Mouse (Mus musculus): ENCODE measurements around the gene Pmpca.
A peak's percentile ranks its signal among the peaks of the same experiment; 100 is the strongest.

Gene Pmpca

GRCm38 (mm10) chr2:26429851-26430250 is 40.7 kb downstream of the Pmpca start:
- DNase-seq (ENCODE audit: low read depth, low spot score), result no peak

- DNase-seq (ENCODE audit: low read depth, low spot score), result no peak
These were observed 45.8 kb downstream of the Pmpca start for GRCm38 (mm10) chr2:26434791-26435572.

GRCm38 (mm10) chr2:26437221-26437620 is 48.1 kb downstream of the Pmpca start:
- DNase-seq (ENCODE audit: low read depth, low spot score), result no peak

GRCm38 (mm10) chr2:26438373-26438772 is 49.2 kb downstream of the Pmpca start:
- DNase-seq (ENCODE audit: low read depth, low spot score), result no peak

- DNase-seq (ENCODE audit: low read depth, low spot score), result no peak
These were observed 50.5 kb downstream of the Pmpca start for GRCm38 (mm10) chr2:26439671-26440070.

- DNase-seq (ENCODE audit: low read depth, low spot score), result no peak
These were observed 52.1 kb downstream of the Pmpca start for GRCm38 (mm10) chr2:26441261-26441660.

GRCm38 (mm10) chr2:26441688-26442087 is 52.5 kb downstream of the Pmpca start:
- DNase-seq (ENCODE audit: low read depth, low spot score), result no peak

- DNase-seq (ENCODE audit: low read depth, low spot score), result no peak
These were observed 53.7 kb downstream of the Pmpca start for GRCm38 (mm10) chr2:26442843-26443242.

GRCm38 (mm10) chr2:26443876-26444275 is 54.7 kb downstream of the Pmpca start:
- DNase-seq (ENCODE audit: low read depth, low spot score), result no peak

GRCm38 (mm10) chr2:26444368-26444767 is 55.2 kb downstream of the Pmpca start:
- DNase-seq (ENCODE audit: low read depth, low spot score), result no peak

- DNase-seq (ENCODE audit: low read depth, low spot score), result peak; percentile 100
These were observed 56.0 kb downstream of the Pmpca start, which contains the start of gene Sec16a for GRCm38 (mm10) chr2:26444946-26445665. Sec16a (minus strand) TSS chr2:26445216.

GRCm38 (mm10) chr2:26445666-26446445 is 56.7 kb downstream of the Pmpca start:
- DNase-seq (ENCODE audit: low read depth, low spot score), result no peak

- no peak for DNase-seq (ENCODE audit: low read depth, low spot score)
These were observed 57.5 kb downstream of the Pmpca start for GRCm38 (mm10) chr2:26446671-26447070.
